Comparison of ENCODE assay signal across 17 mouse cellular contexts in the genomic region with DNA sequence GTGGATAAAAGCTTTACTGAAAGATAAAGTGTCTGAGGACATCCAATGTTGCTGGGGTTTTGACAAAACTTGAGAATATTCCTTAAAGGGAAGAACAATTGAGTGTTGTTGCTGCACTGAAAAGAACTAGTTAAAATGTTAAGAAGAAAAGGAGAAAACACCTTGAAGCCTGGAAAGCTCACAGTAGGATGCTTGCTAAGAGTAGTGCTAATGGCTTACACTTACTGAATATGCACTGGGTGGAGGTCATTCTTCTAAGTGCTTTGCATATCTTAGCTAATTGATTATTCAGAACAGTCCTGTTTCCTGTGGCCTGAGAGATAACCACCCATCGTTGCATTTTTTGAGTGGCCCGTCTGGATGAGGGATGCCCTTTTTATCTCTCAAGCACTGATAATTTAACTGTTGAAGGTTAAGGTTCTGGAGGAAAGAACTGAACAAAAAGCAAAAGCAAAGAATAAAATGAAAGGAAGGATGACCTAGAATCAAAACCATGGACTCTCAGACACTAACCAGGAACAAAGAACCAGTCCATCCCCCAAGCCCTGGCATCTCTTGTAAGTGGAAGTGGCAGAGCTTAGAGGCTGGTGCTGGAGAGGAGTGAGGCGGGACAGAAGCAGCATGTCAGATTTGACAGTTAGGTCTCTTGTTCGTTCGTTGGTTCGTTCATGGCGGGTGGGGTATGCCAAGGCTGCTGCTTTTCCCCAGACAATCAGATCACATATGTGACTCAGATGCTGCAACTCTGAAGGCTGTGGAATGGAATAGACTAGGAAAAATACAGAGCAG.
A peak's percentile ranks its signal among the peaks of the same experiment; 100 is the strongest.
DNase-seq lines count a peak whose midpoint lies in the region; ATAC-seq and TF ChIP-seq lines count a peak whose summit lies in the region.
"Had no signal": no experiment of that assay in that cellular context is flagged by ENCODE, and none has a peak within 500 bp of the region (broad histone marks: within the 10 kb centered on the region; RNA-seq: fewer than 3 reads in every experiment).

No protein-coding gene starts in this region.

- dilution Hi-C loops in CH12.LX (cut with MboI; ENCODE audit: extremely low pct_ligation_motif_present, extremely low pct_unique_long_range_greater_than_20kb, low sequenced_read_pairs): no loop called here

- DNase-seq in adrenal gland, postnatal 10 days: peak; percentile 20
- DNase-seq in adrenal gland, adult 8-10 months: no peak
- no peak for DNase-seq in liver, embryonic 11.5 days (ENCODE audit: low spot score)
- no peak for DNase-seq in liver, postnatal 0 days
- DNase-seq in CH12.LX (ENCODE audit: extremely low read depth) (no peak), ZHBTc4 (ENCODE audit: low read depth, low spot score) (peak; percentile 70)
- DNase-seq in left cerebral cortex, adult 8-10 months (ENCODE audit: low spot score in 2 of 2): no peak
- no peak for DNase-seq in layer of hippocampus, postnatal 10 days (ENCODE audit: low spot score in 2 of 2)
- DNase-seq: cerebellum, adult 8-10 months; heart, postnatal 14 days; kidney, adult 8-10 months; kidney, postnatal 4 days had no signal

- peak overlapping the region; percentile 37 for H3K4me2 ChIP-seq in liver, embryonic 11.5 days
- no peak overlapping the region for H3K4me2 ChIP-seq in liver, postnatal 0 days (ENCODE audit: low read depth, low read length)
- H3K4me2 ChIP-seq in CH12.LX (ENCODE audit: insufficient read depth, low read depth, poor library complexity, severe bottlenecking): peak overlapping the region; percentile 85
- H3K4me2 ChIP-seq: embryonic facial prominence, embryonic 15.5 days; forebrain, embryonic 12.5 days; hindbrain, embryonic 15.5 days; midbrain, embryonic 13.5 days had no signal

- H3K4me3 ChIP-seq in liver, embryonic 11.5 days (ENCODE audit: low read depth, low read length): no peak overlapping the region
- no peak overlapping the region for H3K4me3 ChIP-seq in liver, postnatal 0 days (ENCODE audit: low read depth, low read length)
- no peak overlapping the region for H3K4me3 ChIP-seq in CH12.LX (replicated peaks in 1 of 3; ENCODE audit: low read depth in 2 of 3, low read length in 2 of 3, poor library complexity in 1 of 3)
- H3K4me3 ChIP-seq: embryonic facial prominence, embryonic 15.5 days; forebrain, embryonic 12.5 days; hindbrain, embryonic 15.5 days; limb, embryonic 10.5 days; midbrain, embryonic 13.5 days had no signal

- WGBS in liver, embryonic 11.5 days: 15% methylated on average over 7 of the region's 7 CpGs
- WGBS in liver, postnatal 0 days (ENCODE audit: insufficient replicate concordance): 37% methylated on average over 7 of the region's 7 CpGs

- in situ Hi-C loops in CH12.LX (cut with MboI; ENCODE audit: low pct_ligation_motif_present, low pct_unique_long_range_greater_than_20kb, low sequenced_read_pairs): no loop called here

- no peaks in the 10 kb centered on the region for H3K9me3 ChIP-seq in liver, embryonic 11.5 days (ENCODE audit: control insufficient read depth, low read length)
- no peaks in the 10 kb centered on the region for H3K9me3 ChIP-seq in liver, postnatal 0 days (ENCODE audit: low read length)
- H3K9me3 ChIP-seq in CH12.LX (replicated peaks; ENCODE audit: low read length): no peaks in the 10 kb centered on the region
- H3K9me3 ChIP-seq: embryonic facial prominence, embryonic 15.5 days; forebrain, embryonic 12.5 days; hindbrain, embryonic 15.5 days; limb, embryonic 10.5 days; midbrain, embryonic 13.5 days had no signal

- H3K9ac ChIP-seq in liver, embryonic 11.5 days (ENCODE audit: low read depth, low read length): no peak overlapping the region
- no peak overlapping the region for H3K9ac ChIP-seq in liver, postnatal 0 days (replicated peaks)
- H3K9ac ChIP-seq in CH12.LX (ENCODE audit: insufficient read depth, low read depth): 0 out of 2 replicates have a peak overlapping the region, but pooled peaks have one; percentile 52
- H3K9ac ChIP-seq: embryonic facial prominence, embryonic 15.5 days; forebrain, embryonic 12.5 days; hindbrain, embryonic 15.5 days; midbrain, embryonic 13.5 days had no signal

- H3K4me1 ChIP-seq in liver, embryonic 11.5 days (replicated peaks; ENCODE audit: control insufficient read depth, insufficient read depth, low read length): peaks cover 13% of the 10 kb centered on the region
- H3K4me1 ChIP-seq in liver, postnatal 0 days (ENCODE audit: insufficient read depth): 0 out of 2 replicates have a peak, but pooled peaks cover 8% of the 10 kb centered on the region
- H3K4me1 ChIP-seq in CH12.LX (ENCODE audit: control insufficient read depth in 1 of 2, insufficient read depth in 2 of 2): peaks cover 21 to 57% of the 10 kb centered on the region in 2 experiments
- H3K4me1 ChIP-seq: embryonic facial prominence, embryonic 15.5 days; forebrain, embryonic 12.5 days; hindbrain, embryonic 15.5 days; limb, embryonic 10.5 days had no signal

- no peak overlapping the region for H3K27ac ChIP-seq in liver, embryonic 11.5 days (ENCODE audit: low read depth, low read length)
- H3K27ac ChIP-seq in liver, postnatal 0 days (ENCODE audit: low read depth): no peak overlapping the region
- H3K27ac ChIP-seq in CH12.LX (ENCODE audit: insufficient read depth, low read depth): peak overlapping the region; percentile 86
- H3K27ac ChIP-seq: embryonic facial prominence, embryonic 15.5 days; forebrain, embryonic 12.5 days; hindbrain, embryonic 15.5 days; limb, embryonic 10.5 days; midbrain, embryonic 13.5 days had no signal

- no peaks in the 10 kb centered on the region for H3K79me2 ChIP-seq in CH12.LX (replicated peaks; ENCODE audit: control insufficient read depth, extremely low read depth, insufficient read depth, poor library complexity, severe bottlenecking)

- no peaks in the 10 kb centered on the region for H3K36me3 ChIP-seq in liver, embryonic 11.5 days (ENCODE audit: control insufficient read depth, insufficient read depth, low read length)
- H3K36me3 ChIP-seq in liver, postnatal 0 days (replicated peaks; ENCODE audit: insufficient read depth, low read length): 0 out of 2 replicates have a peak, but pooled peaks cover 3% of the 10 kb centered on the region
- H3K36me3 ChIP-seq in CH12.LX (replicated peaks in 1 of 2; ENCODE audit: control insufficient read depth in 1 of 2, insufficient read depth in 1 of 2, low read length in 1 of 2): no peaks in the 10 kb centered on the region
- H3K36me3 ChIP-seq: forebrain, embryonic 12.5 days; hindbrain, embryonic 15.5 days had no signal

- no peaks in the 10 kb centered on the region for H3K27me3 ChIP-seq in liver, embryonic 11.5 days (replicated peaks; ENCODE audit: control insufficient read depth, insufficient read depth, low read length)
- H3K27me3 ChIP-seq in liver, postnatal 0 days (ENCODE audit: insufficient read depth, low read length): no peaks in the 10 kb centered on the region
- H3K27me3 ChIP-seq in CH12.LX (replicated peaks): no peaks in the 10 kb centered on the region
- H3K27me3 ChIP-seq: embryonic facial prominence, embryonic 15.5 days; forebrain, embryonic 12.5 days; hindbrain, embryonic 15.5 days; midbrain, embryonic 13.5 days had no signal

- no peak for TF ChIP-seq RAD21 in CH12.LX (IDR thresholded peaks at IDR 0.05; ENCODE audit: low read depth, low read length)

- no peak for TF ChIP-seq POLR2A in CH12.LX (IDR thresholded peaks at IDR 0.05; ENCODE audit: low read depth, low read length)

- TF ChIP-seq EP300 in liver, postnatal 0 days (IDR thresholded peaks at IDR 0.05; ENCODE audit: low read depth): no peak
- TF ChIP-seq EP300 in CH12.LX (IDR thresholded peaks at IDR 0.05; ENCODE audit: low read length): no peak

- TF ChIP-seq CTCF in liver, postnatal 0 days (IDR thresholded peaks at IDR 0.05; ENCODE audit: low read depth): no peak
- no peak for TF ChIP-seq CTCF in CH12.LX (conservative IDR thresholded peaks at IDR 0.05 in 1 of 2, IDR thresholded peaks at IDR 0.05 in 1 of 2; ENCODE audit: low read depth in 2 of 2, low read length in 2 of 2)

- no peak for ATAC-seq in liver, embryonic 11.5 days (replicated peaks; ENCODE audit: low FRiP score)
- no peak for ATAC-seq in liver, postnatal 0 days
- ATAC-seq: midbrain, embryonic 13.5 days had no signal

TF ChIP-seq in CH12.LX, 34 proteins besides CTCF, POLR2A, EP300 and RAD21:
- no peak for TF ChIP-seq JUND (conservative IDR thresholded peaks at IDR 0.05; ENCODE audit: low read depth, low read length)
- no peak for TF ChIP-seq KAT2A (IDR thresholded peaks at IDR 0.05; ENCODE audit: insufficient replicate concordance, low read length)
- no peak for TF ChIP-seq ZNF384 (IDR thresholded peaks at IDR 0.05; ENCODE audit: low read depth, low read length)

Comparison
In these comparisons a context has a peak if more than half of its experiments do, and no peak if none do; other contexts are left out.
1. DNase-seq: peak in adrenal gland, postnatal 10 days (single experiment) and ZHBTc4 (single experiment); none in adrenal gland, adult 8-10 months (single experiment), liver, embryonic 11.5 days (single experiment), liver, postnatal 0 days (single experiment), CH12.LX (single experiment), left cerebral cortex, adult 8-10 months (0 of 2) and layer of hippocampus, postnatal 10 days (0 of 2).